Mouse (Mus musculus): Measurements from ENCODE around the gene Hlcs. TPM values are rescaled to one million over a fixed set of nuclear protein-coding genes. Genes with fewer than 3 reads are reported as not detected.

Hlcs gene
- polyA plus RNA-seq, 1 experiment: 6.6 TPM

- Histone ChIP-seq H3K4me3 (ENCODE audit: insufficient read depth, low read depth, low read length) (0 out of 2 replicates have a peak overlapping the region, but pooled peaks have one; percentile 34), H3K4me1 (ENCODE audit: control insufficient read depth, insufficient read depth, insufficient read length, low read length) (no peaks in the 10 kb centered on the region), H3K27ac (replicated peaks; ENCODE audit: low read depth, low read length) (peak overlapping the region; percentile 79; the same call in 1 of the 2 replicates)
These were observed 63.7 kb downstream of the Hlcs start for GRCm38 (mm10) chr16:94249666-94250065.

GRCm38 (mm10) chr16:94248721-94249120 lies 64.7 kb downstream of the Hlcs start:
- H3K4me1 ChIP-seq (ENCODE audit: control insufficient read depth, insufficient read depth, insufficient read length, low read length): no peaks in the 10 kb centered on the region
- no peak overlapping the region for H3K27ac ChIP-seq (replicated peaks; ENCODE audit: low read depth, low read length)
- no peak overlapping the region for H3K4me3 ChIP-seq (ENCODE audit: insufficient read depth, low read depth, low read length)

GRCm38 (mm10) chr16:94246976-94247375 lies 66.4 kb downstream of the Hlcs start:
- H3K4me3 ChIP-seq (ENCODE audit: insufficient read depth, low read depth, low read length): no peak overlapping the region
- no peak overlapping the region for H3K27ac ChIP-seq (replicated peaks; ENCODE audit: low read depth, low read length)
- no peaks in the 10 kb centered on the region for H3K4me1 ChIP-seq (ENCODE audit: control insufficient read depth, insufficient read depth, insufficient read length, low read length)

GRCm38 (mm10) chr16:94246058-94246784 lies 67.2 kb downstream of the Hlcs start:
- Histone ChIP-seq H3K4me1 (ENCODE audit: control insufficient read depth, insufficient read depth, insufficient read length, low read length) (no peaks in the 10 kb centered on the region), H3K27ac (replicated peaks; ENCODE audit: low read depth, low read length) (peak overlapping the region; percentile 54; the same call in 1 of the 2 replicates), H3K4me3 (ENCODE audit: insufficient read depth, low read depth, low read length) (peak overlapping the region; percentile 48)

- peak overlapping the region; percentile 58 for H3K27ac ChIP-seq (replicated peaks; ENCODE audit: low read depth, low read length)
- H3K4me3 ChIP-seq (ENCODE audit: insufficient read depth, low read depth, low read length): no peak overlapping the region
- 0 out of 2 replicates have a peak, but pooled peaks cover 4% of the 10 kb centered on the region for H3K4me1 ChIP-seq (ENCODE audit: control insufficient read depth, insufficient read depth, insufficient read length, low read length)
These were observed 72.2 kb downstream of the Hlcs start for GRCm38 (mm10) chr16:94241126-94241525.

- no peak overlapping the region for H3K27ac ChIP-seq (replicated peaks; ENCODE audit: low read depth, low read length)
- no peak overlapping the region for H3K4me3 ChIP-seq (ENCODE audit: insufficient read depth, low read depth, low read length)
- H3K4me1 ChIP-seq (ENCODE audit: control insufficient read depth, insufficient read depth, insufficient read length, low read length): 0 out of 2 replicates have a peak, but pooled peaks cover 4% of the 10 kb centered on the region
These were observed 73.2 kb downstream of the Hlcs start for GRCm38 (mm10) chr16:94240190-94240589.

GRCm38 (mm10) chr16:94239567-94239966 lies 73.8 kb downstream of the Hlcs start:
- Histone ChIP-seq H3K27ac (replicated peaks; ENCODE audit: low read depth, low read length) (peak overlapping the region; percentile 16), H3K4me1 (ENCODE audit: control insufficient read depth, insufficient read depth, insufficient read length, low read length) (peaks cover 4% of the 10 kb centered on the region; the same call in 1 of the 2 replicates), H3K4me3 (ENCODE audit: insufficient read depth, low read depth, low read length) (no peak overlapping the region)

- Histone ChIP-seq H3K4me1 (ENCODE audit: control insufficient read depth, insufficient read depth, insufficient read length, low read length) (peaks cover 8% of the 10 kb centered on the region; the same call in 1 of the 2 replicates), H3K4me3 (ENCODE audit: insufficient read depth, low read depth, low read length) (no peak overlapping the region), H3K27ac (replicated peaks; ENCODE audit: low read depth, low read length) (peak overlapping the region; percentile 16)
These were observed 74.2 kb downstream of the Hlcs start for GRCm38 (mm10) chr16:94239146-94239545.

- Histone ChIP-seq H3K4me3 (ENCODE audit: insufficient read depth, low read depth, low read length) (no peak overlapping the region), H3K27ac (replicated peaks; ENCODE audit: low read depth, low read length) (no peak overlapping the region), H3K4me1 (ENCODE audit: control insufficient read depth, insufficient read depth, insufficient read length, low read length) (peaks cover 9% of the 10 kb centered on the region; the same call in 1 of the 2 replicates)
These were observed 76.3 kb downstream of the Hlcs start for GRCm38 (mm10) chr16:94237130-94237484.

GRCm38 (mm10) chr16:94236226-94237129 lies 76.9 kb downstream of the Hlcs start:
- Histone ChIP-seq H3K4me1 (ENCODE audit: control insufficient read depth, insufficient read depth, insufficient read length, low read length) (peaks cover 9% of the 10 kb centered on the region; the same call in 1 of the 2 replicates), H3K27ac (replicated peaks; ENCODE audit: low read depth, low read length) (no peak overlapping the region)

GRCm38 (mm10) chr16:94235718-94236117 lies 77.7 kb downstream of the Hlcs start:
- Histone ChIP-seq H3K4me1 (ENCODE audit: control insufficient read depth, insufficient read depth, insufficient read length, low read length) (peaks cover 7% of the 10 kb centered on the region; the same call in 1 of the 2 replicates), H3K4me3 (ENCODE audit: insufficient read depth, low read depth, low read length) (no peak overlapping the region), H3K27ac (replicated peaks; ENCODE audit: low read depth, low read length) (no peak overlapping the region)

More at GRCm38 (mm10) chr16:94236226-94237129, 76.9 kb downstream of the Hlcs start:
- no peak overlapping the region for H3K4me3 ChIP-seq (ENCODE audit: insufficient read depth, low read depth, low read length)

- H3K27ac ChIP-seq (replicated peaks; ENCODE audit: low read depth, low read length): no peak overlapping the region
- H3K4me1 ChIP-seq (ENCODE audit: control insufficient read depth, insufficient read depth, insufficient read length, low read length): peaks cover 5% of the 10 kb centered on the region; the same call in 1 of the 2 replicates
- H3K4me3 ChIP-seq (ENCODE audit: insufficient read depth, low read depth, low read length): no peak overlapping the region
These were observed 79.2 kb downstream of the Hlcs start for GRCm38 (mm10) chr16:94234202-94234601.

GRCm38 (mm10) chr16:94230909-94231575 lies 82.3 kb downstream of the Hlcs start:
- H3K4me3 ChIP-seq (ENCODE audit: insufficient read depth, low read depth, low read length): no peak overlapping the region
- H3K4me1 ChIP-seq (ENCODE audit: control insufficient read depth, insufficient read depth, insufficient read length, low read length): peaks cover 5% of the 10 kb centered on the region; the same call in 1 of the 2 replicates
- no peak overlapping the region for H3K27ac ChIP-seq (replicated peaks; ENCODE audit: low read depth, low read length)

- H3K27ac ChIP-seq (replicated peaks; ENCODE audit: low read depth, low read length): no peak overlapping the region
- peaks cover 5% of the 10 kb centered on the region; the same call in 1 of the 2 replicates for H3K4me1 ChIP-seq (ENCODE audit: control insufficient read depth, insufficient read depth, insufficient read length, low read length)
- H3K4me3 ChIP-seq (ENCODE audit: insufficient read depth, low read depth, low read length): no peak overlapping the region
These were observed 82.9 kb downstream of the Hlcs start for GRCm38 (mm10) chr16:94230499-94230898.

GRCm38 (mm10) chr16:94229890-94230289 lies 83.5 kb downstream of the Hlcs start:
- H3K4me1 ChIP-seq (ENCODE audit: control insufficient read depth, insufficient read depth, insufficient read length, low read length): peaks cover 5% of the 10 kb centered on the region; the same call in 1 of the 2 replicates
- no peak overlapping the region for H3K4me3 ChIP-seq (ENCODE audit: insufficient read depth, low read depth, low read length)
- H3K27ac ChIP-seq (replicated peaks; ENCODE audit: low read depth, low read length): no peak overlapping the region
